Mouse (Mus musculus) liver, postnatal 0 days (tissue): ENCODE data around the gene Ppp2r2c.

Experiments
- CTCF ChIP-seq: sonication (generic); IDR thresholded peaks from 2 replicates; pipeline ENCODE4 v1.5.1; 2016; ENCODE audit warnings: antibody characterized with exemption, low read depth
- EP300 ChIP-seq: IDR thresholded peaks from 2 replicates; pipeline ENCODE4 v1.6.1; 2016; ENCODE audit warnings: antibody characterized with exemption, low read depth, mild to moderate bottlenecking

DNA sequence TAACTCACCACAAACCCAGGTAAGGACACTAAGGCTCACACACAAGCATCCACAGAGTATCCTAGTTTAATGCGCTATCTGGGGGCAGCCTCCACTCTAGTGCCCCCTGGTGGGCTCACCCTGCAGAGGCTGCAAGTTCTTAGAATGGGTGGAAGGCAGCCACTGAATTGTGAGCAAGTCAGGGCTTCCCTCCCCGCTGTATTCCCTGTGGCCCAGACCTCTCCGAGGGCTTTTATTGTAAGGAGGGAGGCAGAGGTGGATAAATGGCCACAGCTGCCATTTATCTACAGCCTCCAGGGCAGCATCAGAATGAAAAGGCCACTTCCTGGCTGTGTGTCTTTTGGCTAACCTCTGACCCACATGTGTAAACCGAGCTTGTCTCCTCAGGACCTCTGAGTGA lies 87.1 kb downstream of the Ppp2r2c start:
- TF ChIP-seq CTCF (peak; percentile 68), EP300 (no peak)
